ENCODE assay signal across 22 mouse cellular contexts in genomic region chr16:89537349-89537748, GRCm38 (mm10). TPM values are rescaled to one million over a fixed set of nuclear protein-coding genes. Genes with fewer than 3 reads are reported as not detected.
"Had no signal": no experiment of that assay in that cellular context is flagged by ENCODE, and none has a peak within 500 bp of the region (broad histone marks: within the 10 kb centered on the region; RNA-seq: fewer than 3 reads in every experiment).

No protein-coding gene starts in this region.

- H3K9ac ChIP-seq: liver, postnatal 0 days; lung, embryonic 15.5 days; midbrain, embryonic 12.5 days; midbrain, embryonic 15.5 days; neural tube, embryonic 12.5 days; stomach, embryonic 15.5 days had no signal

- H3K9me3 ChIP-seq: lung, embryonic 15.5 days; midbrain, embryonic 15.5 days; neural tube, embryonic 12.5 days; stomach, embryonic 15.5 days had no signal

- H3K4me2 ChIP-seq: lung, embryonic 15.5 days; midbrain, embryonic 12.5 days; midbrain, embryonic 15.5 days; neural tube, embryonic 12.5 days; stomach, embryonic 15.5 days had no signal

- H3K36me3 ChIP-seq: lung, embryonic 15.5 days; midbrain, embryonic 12.5 days; midbrain, embryonic 15.5 days; neural tube, embryonic 12.5 days; stomach, embryonic 15.5 days had no signal

- ATAC-seq: liver, postnatal 0 days; lung, postnatal 0 days had no signal

- DNase-seq: liver, postnatal 0 days; lung, adult 2 months; lung, postnatal 14 days; lung, postnatal 36 days; right cerebral cortex, postnatal 14 days; thymus, adult 2 months; thymus, postnatal 25 days; thymus, postnatal 4 days had no signal

- H3K4me1 ChIP-seq: lung, embryonic 15.5 days; megakaryocyte, embryonic 14.5 days; midbrain, embryonic 12.5 days; midbrain, embryonic 15.5 days; neural tube, embryonic 12.5 days; stomach, embryonic 15.5 days had no signal

- H3K27ac ChIP-seq: lung, embryonic 15.5 days; macrophage; midbrain, embryonic 12.5 days; midbrain, embryonic 15.5 days; neural tube, embryonic 12.5 days; stomach, embryonic 15.5 days; stomach, postnatal 0 days had no signal

- H3K4me3 ChIP-seq: lung, embryonic 15.5 days; megakaryocyte, embryonic 14.5 days; midbrain, embryonic 12.5 days; midbrain, embryonic 15.5 days; neural tube, embryonic 12.5 days; stomach, embryonic 15.5 days had no signal

- H3K27me3 ChIP-seq: lung, embryonic 15.5 days; megakaryocyte, embryonic 14.5 days; midbrain, embryonic 12.5 days; midbrain, embryonic 15.5 days; neural tube, embryonic 12.5 days; stomach, embryonic 15.5 days had no signal

RNA-seq across cellular contexts. Expression of gene Krtap7-1, which starts 29.2 kb away (rescaled TPM):
- polyA plus RNA-seq: liver, postnatal 0 days; lung, adult 2 months; lung, embryonic 15.5 days; lung, postnatal 0 days; macrophage; midbrain, embryonic 12.5 days; midbrain, embryonic 15.5 days; midbrain, postnatal 0 days; neural tube, embryonic 12.5 days; neural tube, embryonic 14.5 days; spleen, adult 2 months; stomach, embryonic 15.5 days; stomach, postnatal 0 days; testis, adult 2 months; thymus, adult 2 months; urinary bladder, adult 2 months had no signal

RNA-seq across cellular contexts. Expression of gene Krtap11-1, which starts 33.6 kb away (rescaled TPM):
- polyA plus RNA-seq: liver, postnatal 0 days; lung, adult 2 months; lung, embryonic 15.5 days; lung, postnatal 0 days; macrophage; midbrain, embryonic 12.5 days; midbrain, embryonic 15.5 days; midbrain, postnatal 0 days; neural tube, embryonic 12.5 days; neural tube, embryonic 14.5 days; spleen, adult 2 months; stomach, embryonic 15.5 days; stomach, postnatal 0 days; testis, adult 2 months; thymus, adult 2 months; urinary bladder, adult 2 months had no signal

RNA-seq across cellular contexts. Expression of gene Krtap8-1, which starts 49.6 kb away (rescaled TPM):
- polyA plus RNA-seq: liver, postnatal 0 days; lung, adult 2 months; lung, embryonic 15.5 days; lung, postnatal 0 days; macrophage; midbrain, embryonic 12.5 days; midbrain, embryonic 15.5 days; midbrain, postnatal 0 days; neural tube, embryonic 12.5 days; neural tube, embryonic 14.5 days; spleen, adult 2 months; stomach, embryonic 15.5 days; stomach, postnatal 0 days; testis, adult 2 months; thymus, adult 2 months; urinary bladder, adult 2 months had no signal
